Mouse (Mus musculus) limb, embryonic 14.5 days (tissue): ENCODE measurements around the gene Nab1. TPM values are rescaled to one million over a fixed set of nuclear protein-coding genes. Genes with fewer than 3 reads are reported as not detected.

Source experiments
- ATAC-seq: fragments of 200-750 bp; cut with Nextera tagmentation; 2 replicates; pipeline ENCODE4 v1.8.0; 2017; ENCODE audit warnings: low read depth, moderate number of reproducible peaks, moderate TSS enrichment; ENCODE audit not compliant: low FRiP score
- DNase-seq: peaks from one replicate; pipeline ENCODE4 v3.0.0-alpha.2; 2015; ENCODE audit warnings: low spot score
- H3K27ac ChIP-seq: fragments of 300-500 bp; sonication (generic); replicated peaks from 2 replicates; pipeline ENCODE4 v1.5.1; 2014; ENCODE audit warnings: low read depth, mild to moderate bottlenecking, low read length, moderate library complexity, mixed read lengths
- H3K27me3 ChIP-seq: fragments of 300-500 bp; sonication (generic); 2 replicates; pipeline ENCODE4 v1.6.1; 2014; ENCODE audit warnings: low read length, mixed read lengths; ENCODE audit not compliant: control insufficient read depth, insufficient read depth
- H3K36me3 ChIP-seq: fragments of 300-500 bp; sonication (generic); 2 replicates; pipeline ENCODE4 v1.6.1; 2014; ENCODE audit warnings: mild to moderate bottlenecking, low read length, moderate library complexity, mixed read lengths; ENCODE audit not compliant: control insufficient read depth, insufficient read depth
- H3K4me1 ChIP-seq: fragments of 300-500 bp; sonication (generic); 2 replicates; pipeline ENCODE4 v1.6.1; 2014; ENCODE audit warnings: antibody characterized with exemption, low read length, mixed read lengths; ENCODE audit not compliant: control insufficient read depth, insufficient read depth
- H3K4me2 ChIP-seq: fragments of 300-500 bp; sonication (generic); replicated peaks from 2 replicates; pipeline ENCODE4 v1.6.1; 2014; ENCODE audit warnings: low read depth, mild to moderate bottlenecking, low read length, moderate library complexity; ENCODE audit not compliant: severe bottlenecking
- H3K4me3 ChIP-seq: fragments of 300-500 bp; sonication (generic); replicated peaks from 2 replicates; pipeline ENCODE4 v1.5.1; 2014; ENCODE audit warnings: low read length
- H3K9ac ChIP-seq: fragments of 300-500 bp; sonication (generic); 2 replicates; pipeline ENCODE4 v1.6.1; 2014; ENCODE audit warnings: mild to moderate bottlenecking, low read depth, low read length, moderate library complexity; ENCODE audit not compliant: severe bottlenecking
- H3K9me3 ChIP-seq: fragments of 300-500 bp; sonication (generic); 2 replicates; pipeline ENCODE4 v1.6.1; 2016; ENCODE audit warnings: low read length; ENCODE audit not compliant: control insufficient read depth
- POLR2A ChIP-seq: fragments of 200-500 bp; IDR thresholded peaks from 2 replicates; pipeline ENCODE4 v1.8.0; 2012; ENCODE audit warnings: inconsistent platforms, mild to moderate bottlenecking, moderate library complexity, borderline replicate concordance; ENCODE audit not compliant: insufficient read depth, insufficient read length; ENCODE audit errors: extremely low read depth
- WGBS: fragments of 180-500 bp; shearing (Covaris S2); extraction: QIAGEN DNeasy Blood & Tissue Kit; methylation state at CpG from one replicate; pipeline ENCODE4 v1.1.7; 2014; 5-methylcytosine and 5-hydroxymethylcytosine counted together
- polyA plus RNA-seq, 2 experiments: library from polyadenylated mRNA; depleted of rRNA in 1 of 2; stranded (reverse) in 1 of 2; unstranded in 1 of 2; fragments of >200 nt; fragmentation: Nextera tagmentation in 1 of 2; extraction: Ambion mirVana in 1 of 2; gene quantifications; 2 replicates each; pipeline versions ENCODE4 v1.2.1 to v1.2.3; 2012 to 2014

Nab1 gene
- polyA plus RNA-seq, 2 experiments: 13.5 to 22.1 TPM

GRCm38 (mm10) chr1:52527656-52528055 is 27.2 kb upstream of the Nab1 start:
- Histone ChIP-seq H3K27ac (no peak overlapping the region), H3K36me3 (no peaks in the 10 kb centered on the region), H3K4me2 (no peak overlapping the region), H3K27me3 (no peaks in the 10 kb centered on the region), H3K4me1 (no peaks in the 10 kb centered on the region), H3K9me3 (no peaks in the 10 kb centered on the region), H3K4me3 (no peak overlapping the region), H3K9ac (no peak overlapping the region)
- no peak for TF ChIP-seq POLR2A
- DNase-seq (no peak), ATAC-seq (no peak)
- 55% methylated on average over 2 of the region's 2 CpGs for WGBS

- no peaks in the 10 kb centered on the region for H3K36me3 ChIP-seq
- H3K9me3 ChIP-seq: no peaks in the 10 kb centered on the region
- no peak for DNase-seq
- H3K27ac ChIP-seq: no peak overlapping the region
- no peaks in the 10 kb centered on the region for H3K4me1 ChIP-seq
- 74% methylated on average over 2 of the region's 2 CpGs for WGBS
- no peak for ATAC-seq
- no peak overlapping the region for H3K9ac ChIP-seq
- TF ChIP-seq POLR2A: no peak
- H3K4me3 ChIP-seq: no peak overlapping the region
- no peaks in the 10 kb centered on the region for H3K27me3 ChIP-seq
- H3K4me2 ChIP-seq: no peak overlapping the region
Observed at GRCm38 (mm10) chr1:52527252-52527651, 26.8 kb upstream of the Nab1 start.

- no peak for TF ChIP-seq POLR2A
- Histone ChIP-seq H3K9ac (no peak overlapping the region), H3K27me3 (no peaks in the 10 kb centered on the region), H3K27ac (no peak overlapping the region), H3K36me3 (no peaks in the 10 kb centered on the region), H3K9me3 (no peaks in the 10 kb centered on the region), H3K4me3 (no peak overlapping the region), H3K4me1 (no peaks in the 10 kb centered on the region), H3K4me2 (no peak overlapping the region)
- DNase-seq (no peak), ATAC-seq (no peak)
- 53% methylated on average over 5 of the region's 5 CpGs for WGBS
Observed at GRCm38 (mm10) chr1:52524663-52525062, 24.2 kb upstream of the Nab1 start.

GRCm38 (mm10) chr1:52524150-52524549 is 23.7 kb upstream of the Nab1 start:
- Histone ChIP-seq H3K27ac (no peak overlapping the region), H3K4me2 (no peak overlapping the region), H3K9ac (no peak overlapping the region), H3K36me3 (no peaks in the 10 kb centered on the region), H3K27me3 (no peaks in the 10 kb centered on the region), H3K4me3 (no peak overlapping the region), H3K9me3 (no peaks in the 10 kb centered on the region), H3K4me1 (no peaks in the 10 kb centered on the region)
- ATAC-seq: no peak
- 27% methylated on average over 7 of the region's 7 CpGs for WGBS
- no peak for DNase-seq
- no peak for TF ChIP-seq POLR2A

GRCm38 (mm10) chr1:52521436-52521993 is 21.0 kb upstream of the Nab1 start:
- DNase-seq (no peak), ATAC-seq (no peak)
- 62% methylated on average over 8 of the region's 8 CpGs for WGBS
- no peaks in the 10 kb centered on the region for H3K9me3 ChIP-seq
- H3K27ac ChIP-seq: no peak overlapping the region
- no peak overlapping the region for H3K4me3 ChIP-seq
- 0 out of 2 replicates have a peak overlapping the region, but pooled peaks have one; percentile 3 for H3K9ac ChIP-seq
- no peaks in the 10 kb centered on the region for H3K36me3 ChIP-seq
- no peak for TF ChIP-seq POLR2A
- H3K4me1 ChIP-seq: no peaks in the 10 kb centered on the region
- H3K4me2 ChIP-seq: no peak overlapping the region
- no peaks in the 10 kb centered on the region for H3K27me3 ChIP-seq

- Histone ChIP-seq H3K27ac (no peak overlapping the region), H3K9ac (no peak overlapping the region), H3K4me3 (no peak overlapping the region), H3K36me3 (no peaks in the 10 kb centered on the region), H3K27me3 (no peaks in the 10 kb centered on the region), H3K4me1 (no peaks in the 10 kb centered on the region), H3K4me2 (no peak overlapping the region), H3K9me3 (no peaks in the 10 kb centered on the region)
- DNase-seq (no peak), ATAC-seq (no peak)
- TF ChIP-seq POLR2A: no peak
- WGBS: 90% methylated on average over 7 of the region's 7 CpGs
Observed at GRCm38 (mm10) chr1:52520131-52520530, 19.7 kb upstream of the Nab1 start.
